Comparison of ENCODE assay signal across 19 mouse cellular contexts in genomic region chr6:93836585-93836984, GRCm38 (mm10).
"Had no signal": no experiment of that assay in that cellular context is flagged by ENCODE, and none has a peak within 500 bp of the region (broad histone marks: within the 10 kb centered on the region; RNA-seq: fewer than 3 reads in every experiment).

No protein-coding gene starts in this region.

- H3K27ac ChIP-seq: midbrain, embryonic 10.5 days; midbrain, embryonic 12.5 days; neural tube, embryonic 12.5 days; neural tube, embryonic 15.5 days had no signal

- DNase-seq: lung, adult 18-20 months; lung, embryonic 14.5 days; lung, postnatal 10 days; lung, postnatal 4 days; midbrain, embryonic 14.5 days; retina, postnatal 1 day; right cerebral cortex, adult 18-20 months; right cerebral cortex, postnatal 25 days; right cerebral cortex, postnatal 4 days; spleen, adult 18-20 months; thymus, adult 18-20 months; thymus, postnatal 14 days; thymus, postnatal 36 days had no signal

- H3K36me3 ChIP-seq: midbrain, embryonic 10.5 days; midbrain, embryonic 12.5 days; neural tube, embryonic 12.5 days; neural tube, embryonic 15.5 days had no signal

- H3K9ac ChIP-seq: lung, embryonic 14.5 days; midbrain, embryonic 12.5 days; neural tube, embryonic 12.5 days; neural tube, embryonic 15.5 days had no signal

- ATAC-seq: midbrain, embryonic 16.5 days had no signal

- H3K4me1 ChIP-seq: midbrain, embryonic 10.5 days had no signal

- H3K4me2 ChIP-seq: lung, embryonic 14.5 days; midbrain, embryonic 12.5 days; neural tube, embryonic 12.5 days; neural tube, embryonic 15.5 days had no signal

- H3K27me3 ChIP-seq: midbrain, embryonic 12.5 days; neural tube, embryonic 12.5 days; neural tube, embryonic 15.5 days had no signal

- H3K9me3 ChIP-seq: midbrain, embryonic 10.5 days; midbrain, embryonic 12.5 days; neural tube, embryonic 12.5 days; neural tube, embryonic 15.5 days had no signal

- H3K4me3 ChIP-seq: midbrain, embryonic 10.5 days; midbrain, embryonic 12.5 days; myocyte; neural tube, embryonic 12.5 days; neural tube, embryonic 15.5 days had no signal
